Mouse (Mus musculus) heart, embryonic 16.5 days (tissue): Measurements from ENCODE around the gene Ttll11. TPM values are rescaled to one million over a fixed set of nuclear protein-coding genes. Genes with fewer than 3 reads are reported as not detected.

Experiments
- ATAC-seq: fragments of 200-750 bp; cut with Nextera tagmentation; replicated peaks from 2 replicates; pipeline ENCODE4 v1.8.0; 2017; ENCODE audit warnings: moderate number of reproducible peaks; ENCODE audit not compliant: insufficient read depth, low FRiP score; ENCODE audit errors: extremely low read depth
- H3K27ac ChIP-seq: fragments of 300-500 bp; sonication (generic); 2 replicates; pipeline ENCODE4 v1.5.1; 2014; ENCODE audit warnings: mild to moderate bottlenecking, low read length, control low read depth, moderate library complexity
- H3K27me3 ChIP-seq: fragments of 300-500 bp; sonication (generic); 2 replicates; pipeline ENCODE4 v1.6.1; 2014; ENCODE audit warnings: low read length, mixed read lengths; ENCODE audit not compliant: control insufficient read depth, insufficient read depth
- H3K36me3 ChIP-seq: fragments of 300-500 bp; sonication (generic); 2 replicates; pipeline ENCODE4 v1.6.1; 2014; ENCODE audit not compliant: control insufficient read depth, insufficient read depth
- H3K4me1 ChIP-seq: fragments of 300-500 bp; sonication (generic); 2 replicates; pipeline ENCODE4 v1.6.1; 2014; ENCODE audit warnings: low read length, mixed read lengths; ENCODE audit not compliant: control insufficient read depth, insufficient read depth
- H3K4me2 ChIP-seq: fragments of 300-500 bp; sonication (generic); 2 replicates; pipeline ENCODE4 v1.6.1; 2014; ENCODE audit warnings: low read depth, mild to moderate bottlenecking, control low read depth, low read length
- H3K4me3 ChIP-seq: fragments of 300-500 bp; sonication (generic); 2 replicates; pipeline ENCODE4 v1.5.1; 2014; ENCODE audit warnings: mild to moderate bottlenecking, control low read depth, low read length
- H3K9ac ChIP-seq: fragments of 300-500 bp; sonication (generic); 2 replicates; pipeline ENCODE4 v1.6.1; 2014; ENCODE audit warnings: low read length, control low read depth
- H3K9me3 ChIP-seq: fragments of 300-500 bp; sonication (generic); replicated peaks from 2 replicates; pipeline ENCODE4 v1.6.1; 2016; ENCODE audit warnings: low read length; ENCODE audit not compliant: control insufficient read depth
- WGBS: fragments of 180-500 bp; shearing (Covaris S2); extraction: QIAGEN DNeasy Blood & Tissue Kit; methylation state at CpG from one replicate; pipeline ENCODE4 v1.1.7; 2014; 5-methylcytosine and 5-hydroxymethylcytosine counted together
- polyA plus RNA-seq: library from polyadenylated mRNA; unstranded; fragments of >200 nt; fragmentation: Nextera tagmentation; extraction: Ambion mirVana; gene quantifications from 2 replicates; pipeline ENCODE4 v1.2.1, GENCODE M21; 2015

Gene Ttll11
- polyA plus RNA-seq, 1 experiment from 2014 or later: 0.80 TPM

- 55% methylated on average over 2 of the region's 2 CpGs for WGBS
- Histone ChIP-seq H3K9me3 (no peaks in the 10 kb centered on the region), H3K4me3 (no peak overlapping the region), H3K36me3 (no peaks in the 10 kb centered on the region), H3K4me2 (no peak overlapping the region), H3K4me1 (peaks cover 9% of the 10 kb centered on the region), H3K9ac (no peak overlapping the region), H3K27me3 (no peaks in the 10 kb centered on the region), H3K27ac (no peak overlapping the region)
- ATAC-seq: no peak
Observed at GRCm38 (mm10) chr2:35818883-35819282, 160.8 kb downstream of the Ttll11 start.

- H3K27ac ChIP-seq: peak overlapping the region; percentile 36; the same call in 1 of the 2 replicates
- no peak overlapping the region for H3K4me3 ChIP-seq
- H3K9ac ChIP-seq: no peak overlapping the region
- no peak overlapping the region for H3K4me2 ChIP-seq
- WGBS: 39% methylated on average over 5 of the region's 5 CpGs
- no peaks in the 10 kb centered on the region for H3K36me3 ChIP-seq
- no peaks in the 10 kb centered on the region for H3K27me3 ChIP-seq
- H3K4me1 ChIP-seq: peaks cover 17% of the 10 kb centered on the region
- peak; percentile 70 for ATAC-seq
- H3K9me3 ChIP-seq: no peaks in the 10 kb centered on the region
Observed at GRCm38 (mm10) chr2:35816056-35816661, 163.6 kb downstream of the Ttll11 start.

- H3K9me3 ChIP-seq: no peaks in the 10 kb centered on the region
- H3K4me3 ChIP-seq: no peak overlapping the region
- 44% methylated on average over 2 of the region's 2 CpGs for WGBS
- no peak for ATAC-seq
- H3K9ac ChIP-seq: no peak overlapping the region
- H3K4me1 ChIP-seq: peaks cover 17% of the 10 kb centered on the region
- H3K27ac ChIP-seq: no peak overlapping the region
- H3K4me2 ChIP-seq: no peak overlapping the region
- no peaks in the 10 kb centered on the region for H3K27me3 ChIP-seq
- no peaks in the 10 kb centered on the region for H3K36me3 ChIP-seq
Observed at GRCm38 (mm10) chr2:35812561-35812933, 167.2 kb downstream of the Ttll11 start.

GRCm38 (mm10) chr2:35811801-35812560 lies 167.7 kb downstream of the Ttll11 start:
- H3K36me3 ChIP-seq: no peaks in the 10 kb centered on the region
- 44% methylated on average over 14 of the region's 14 CpGs for WGBS

GRCm38 (mm10) chr2:35810027-35810426 lies 169.7 kb downstream of the Ttll11 start:
- Histone ChIP-seq H3K4me2 (no peak overlapping the region), H3K36me3 (no peaks in the 10 kb centered on the region), H3K27ac (no peak overlapping the region), H3K4me1 (peaks cover 9% of the 10 kb centered on the region), H3K9me3 (no peaks in the 10 kb centered on the region), H3K9ac (no peak overlapping the region), H3K4me3 (no peak overlapping the region), H3K27me3 (no peaks in the 10 kb centered on the region)
- WGBS: 77% methylated on average over 3 of the region's 3 CpGs
- ATAC-seq: no peak

More at GRCm38 (mm10) chr2:35811801-35812560, 167.7 kb downstream of the Ttll11 start:
- Histone ChIP-seq H3K4me3 (no peak overlapping the region), H3K9me3 (no peaks in the 10 kb centered on the region), H3K27ac (no peak overlapping the region), H3K9ac (no peak overlapping the region), H3K27me3 (no peaks in the 10 kb centered on the region), H3K4me1 (peaks cover 17% of the 10 kb centered on the region), H3K4me2 (no peak overlapping the region)
- no peak; the same call in 1 of the 2 replicates for ATAC-seq

- no peaks in the 10 kb centered on the region for H3K36me3 ChIP-seq
- no peak overlapping the region for H3K4me3 ChIP-seq
- H3K27ac ChIP-seq: no peak overlapping the region
- no peak for ATAC-seq
- no peak overlapping the region for H3K9ac ChIP-seq
- no peak overlapping the region for H3K4me2 ChIP-seq
- WGBS: 50% methylated on average over 3 of the region's 3 CpGs
- H3K27me3 ChIP-seq: no peaks in the 10 kb centered on the region
- peaks cover 9% of the 10 kb centered on the region for H3K4me1 ChIP-seq
- H3K9me3 ChIP-seq: no peaks in the 10 kb centered on the region
Observed at GRCm38 (mm10) chr2:35809141-35809540, 170.6 kb downstream of the Ttll11 start.

GRCm38 (mm10) chr2:35805881-35806280 lies 173.8 kb downstream of the Ttll11 start:
- 73% methylated on average over 13 of the region's 13 CpGs for WGBS
- Histone ChIP-seq H3K4me3 (no peak overlapping the region), H3K36me3 (no peaks in the 10 kb centered on the region), H3K27ac (no peak overlapping the region), H3K27me3 (no peaks in the 10 kb centered on the region), H3K9ac (no peak overlapping the region), H3K4me2 (no peak overlapping the region), H3K4me1 (peaks cover 7% of the 10 kb centered on the region), H3K9me3 (no peaks in the 10 kb centered on the region)
- no peak for ATAC-seq

GRCm38 (mm10) chr2:35803095-35803494 lies 176.6 kb downstream of the Ttll11 start:
- Histone ChIP-seq H3K9ac (no peak overlapping the region), H3K4me3 (no peak overlapping the region), H3K27me3 (no peaks in the 10 kb centered on the region), H3K4me1 (peaks cover 7% of the 10 kb centered on the region), H3K4me2 (no peak overlapping the region), H3K27ac (no peak overlapping the region), H3K36me3 (no peaks in the 10 kb centered on the region), H3K9me3 (no peaks in the 10 kb centered on the region)
- WGBS: 85% methylated on average over 11 of the region's 11 CpGs
- ATAC-seq: no peak

GRCm38 (mm10) chr2:35801759-35802158 lies 178.0 kb downstream of the Ttll11 start:
- Histone ChIP-seq H3K4me1 (peaks cover 7% of the 10 kb centered on the region), H3K27me3 (no peaks in the 10 kb centered on the region), H3K9me3 (no peaks in the 10 kb centered on the region), H3K4me2 (no peak overlapping the region), H3K9ac (no peak overlapping the region), H3K4me3 (no peak overlapping the region), H3K36me3 (no peaks in the 10 kb centered on the region), H3K27ac (peak overlapping the region; percentile 66)
- peak; percentile 41; the same call in 1 of the 2 replicates for ATAC-seq
- 53% methylated on average over 2 of the region's 2 CpGs for WGBS
